Mouse (Mus musculus) layer of hippocampus, adult 2 months (tissue): ENCODE measurements around the gene Foxn2. TPM values are rescaled to one million over a fixed set of nuclear protein-coding genes. Genes with fewer than 3 reads are reported as not detected.
"Not testable (repeated sequence)": the region's sequence is repeated elsewhere in the genome, so short reads cannot be mapped to it uniquely, and the experiment has no call there.

Experiments used
- DNase-seq, 2 experiments: peaks; one replicate each; pipeline ENCODE4 v3.0.0; 2022; ENCODE audit warnings: low spot score in 2 of 2
- H3K27ac ChIP-seq: fragments of 200-600 bp; 2 replicates; pipeline ENCODE4 v1.8.1; 2022
- H3K4me3 ChIP-seq: fragments of 200-600 bp; 2 replicates; pipeline ENCODE4 v1.8.1; 2022; ENCODE audit warnings: mild to moderate bottlenecking
- CTCF ChIP-seq: fragments of 200-600 bp; conservative IDR thresholded peaks from 2 replicates; pipeline ENCODE4 v1.8.1; 2022; ENCODE audit warnings: antibody characterized with exemption, mild to moderate bottlenecking, moderate library complexity
- total RNA-seq, 2 experiments: library from RNA; stranded (reverse); gene quantifications; 2 replicates each; pipeline ENCODE4 v1.2.3; 2021

The Foxn2 gene
- total RNA-seq, 2 experiments from 2014 or later = 24.7 to 26.3 TPM

GRCm38 (mm10) chr17:88459916-88460901 lies 19.7 kb downstream of the Foxn2 start:
- Histone ChIP-seq H3K27ac (no peak overlapping the region), H3K4me3 (no peak overlapping the region)
- TF ChIP-seq CTCF = no peak
- DNase-seq = no peak

- DNase-seq = no peak
- Histone ChIP-seq H3K4me3 (no peak overlapping the region), H3K27ac (no peak overlapping the region)
- no peak for TF ChIP-seq CTCF
Observed at GRCm38 (mm10) chr17:88462658-88463057, 22.1 kb downstream of the Foxn2 start.

DNA sequence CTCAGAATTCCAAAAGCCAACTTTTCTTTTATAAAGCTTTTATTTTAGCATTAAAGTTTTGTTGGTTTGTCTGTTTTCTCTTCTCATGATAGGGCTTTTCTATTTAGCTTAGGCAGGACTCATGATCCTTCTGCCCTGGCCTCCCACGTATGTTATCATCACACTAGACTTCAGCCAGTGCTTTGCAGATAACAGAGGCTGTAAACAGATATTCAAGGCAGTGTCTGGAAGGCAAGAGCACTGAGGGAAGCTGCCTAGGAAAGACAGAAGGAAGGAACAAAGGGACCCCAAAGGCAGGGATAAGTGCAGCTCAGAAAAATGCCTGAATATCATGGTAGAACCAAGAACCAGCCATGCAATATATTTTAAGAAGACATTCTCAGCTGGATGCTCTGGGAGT lies 26.1 kb downstream of the Foxn2 start:
- Histone ChIP-seq H3K27ac (no peak overlapping the region), H3K4me3 (no peak overlapping the region)
- DNase-seq = no peak
- no peak for TF ChIP-seq CTCF

GRCm38 (mm10) chr17:88467696-88468095 lies 27.2 kb downstream of the Foxn2 start:
- TF ChIP-seq CTCF = no peak
- DNase-seq = no peak
- no peak overlapping the region for H3K4me3 ChIP-seq
- H3K27ac ChIP-seq = no peak overlapping the region

DNA sequence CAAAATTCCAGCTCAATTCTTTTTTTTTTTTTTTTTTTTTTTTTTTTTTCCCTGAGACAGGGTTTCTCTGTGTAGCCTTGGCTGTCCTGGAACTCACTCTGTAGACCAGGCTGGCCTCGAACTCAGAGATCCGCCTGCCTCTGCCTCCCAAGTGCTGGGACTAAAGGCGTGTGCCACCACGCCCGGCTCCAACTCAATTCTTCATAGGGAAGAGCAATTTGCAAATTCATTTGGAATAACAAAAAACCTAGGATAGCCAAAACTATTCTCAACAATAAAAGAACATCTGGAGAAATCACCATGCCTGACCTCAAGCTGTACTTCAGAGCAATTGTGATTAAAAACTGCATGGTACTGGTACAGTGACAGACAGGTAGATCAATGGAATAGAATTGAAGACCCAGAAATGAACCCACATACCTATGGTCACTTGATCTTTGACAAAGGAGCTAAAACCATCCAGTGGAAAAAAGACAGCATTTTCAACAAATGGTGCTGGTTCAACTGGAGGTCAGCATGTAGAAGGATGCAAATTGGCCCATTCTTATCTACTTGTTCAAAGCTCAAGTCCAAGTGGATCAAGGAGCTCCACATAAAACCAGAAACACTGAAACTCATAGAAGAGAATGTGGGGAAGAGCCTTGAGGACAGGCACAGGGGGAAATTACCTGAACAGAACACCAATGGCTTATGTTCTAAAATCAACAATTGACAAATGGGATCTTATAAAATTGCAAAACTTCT lies 28.3 kb downstream of the Foxn2 start:
- not testable (repeated sequence) for H3K4me3 ChIP-seq, H3K27ac ChIP-seq, DNase-seq

- DNase-seq = peak; percentile 31 to 52
- no peak for TF ChIP-seq CTCF
- Histone ChIP-seq H3K4me3 (no peak overlapping the region), H3K27ac (0 out of 2 replicates have a peak overlapping the region, but pooled peaks have one; percentile 23)
Observed at GRCm38 (mm10) chr17:88473766-88474165, 33.3 kb downstream of the Foxn2 start.

GRCm38 (mm10) chr17:88477165-88477564 lies 36.7 kb downstream of the Foxn2 start:
- no peak overlapping the region for H3K27ac ChIP-seq
- H3K4me3 ChIP-seq = no peak overlapping the region
- TF ChIP-seq CTCF = no peak
- DNase-seq = no peak

- no peak for TF ChIP-seq CTCF
- Histone ChIP-seq H3K27ac (no peak overlapping the region), H3K4me3 (no peak overlapping the region)
- no peak for DNase-seq
Observed at GRCm38 (mm10) chr17:88477699-88478098, 37.2 kb downstream of the Foxn2 start.

GRCm38 (mm10) chr17:88479040-88479439 lies 38.5 kb downstream of the Foxn2 start:
- no peak overlapping the region for H3K4me3 ChIP-seq
- TF ChIP-seq CTCF = no peak
- no peak overlapping the region for H3K27ac ChIP-seq
- DNase-seq = no peak

GRCm38 (mm10) chr17:88480369-88480768 lies 39.9 kb downstream of the Foxn2 start:
- no peak overlapping the region for H3K27ac ChIP-seq
- DNase-seq = no peak
- no peak for TF ChIP-seq CTCF
- no peak overlapping the region for H3K4me3 ChIP-seq

GRCm38 (mm10) chr17:88481062-88481461 lies 40.6 kb downstream of the Foxn2 start:
- no peak for DNase-seq
- no peak for TF ChIP-seq CTCF
- Histone ChIP-seq H3K27ac (no peak overlapping the region), H3K4me3 (no peak overlapping the region)

DNA sequence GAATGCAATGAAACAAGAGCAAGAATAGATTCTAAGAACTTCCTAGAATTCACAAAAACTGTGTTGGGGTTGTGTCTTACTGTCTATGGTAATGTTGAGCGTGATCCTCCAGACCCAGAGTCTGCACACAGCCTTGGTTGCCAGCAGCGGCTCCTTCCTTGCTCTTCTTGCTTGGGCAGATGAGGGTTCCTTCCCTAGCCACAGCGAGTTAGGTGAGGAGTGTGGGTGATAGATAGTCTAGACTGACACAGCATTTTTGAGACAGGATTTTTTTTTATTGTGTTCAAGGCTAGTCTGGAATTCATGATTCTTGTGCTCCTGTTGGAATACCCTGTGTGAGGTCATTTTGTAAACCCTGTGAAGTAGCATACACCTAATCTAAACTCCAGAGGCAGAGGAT lies 41.1 kb downstream of the Foxn2 start:
- H3K4me3 ChIP-seq = no peak overlapping the region
- no peak overlapping the region for H3K27ac ChIP-seq
- DNase-seq = no peak
- no peak for TF ChIP-seq CTCF

GRCm38 (mm10) chr17:88484539-88484938 lies 44.0 kb downstream of the Foxn2 start:
- DNase-seq = no peak
- H3K4me3 ChIP-seq = no peak overlapping the region
- no peak for TF ChIP-seq CTCF
- H3K27ac ChIP-seq = no peak overlapping the region

GRCm38 (mm10) chr17:88484951-88485350 lies 44.4 kb downstream of the Foxn2 start:
- TF ChIP-seq CTCF = no peak
- H3K4me3 ChIP-seq = no peak overlapping the region
- DNase-seq = no peak
- no peak overlapping the region for H3K27ac ChIP-seq
